Mouse (Mus musculus) small intestine, adult 2 months (tissue): ENCODE results near the gene Spata17. TPM values are rescaled to one million over a fixed set of nuclear protein-coding genes. Genes with fewer than 3 reads are reported as not detected.

Source experiments
- H3K27ac ChIP-seq: fragments of 200-500 bp; 2 replicates; pipeline ENCODE4 v1.5.1; 2012; ENCODE audit warnings: low read depth, low read length, control low read depth, inconsistent platforms; ENCODE audit not compliant: insufficient read depth
- H3K27me3 ChIP-seq: fragments of 200-500 bp; 2 replicates; pipeline ENCODE4 v1.6.1; 2012; ENCODE audit warnings: mild to moderate bottlenecking, moderate library complexity, low read length, inconsistent platforms; ENCODE audit not compliant: control insufficient read depth, insufficient read depth
- H3K36me3 ChIP-seq: fragments of 200-500 bp; 2 replicates; pipeline ENCODE4 v1.6.1; 2012; ENCODE audit warnings: mild to moderate bottlenecking, low read length, control low read depth, inconsistent platforms; ENCODE audit not compliant: control insufficient read depth, insufficient read depth
- H3K4me1 ChIP-seq: fragments of 200-500 bp; 2 replicates; pipeline ENCODE4 v1.6.1; 2012; ENCODE audit warnings: low read length, inconsistent platforms, mixed read lengths; ENCODE audit not compliant: control insufficient read depth, insufficient read depth, insufficient read length
- H3K4me3 ChIP-seq: fragments of 200-500 bp; 2 replicates; pipeline ENCODE4 v1.5.1; 2012; ENCODE audit warnings: low read depth, mild to moderate bottlenecking, control low read depth, inconsistent platforms, low read length, moderate library complexity
- CTCF ChIP-seq: fragments of 200-500 bp; IDR thresholded peaks from 2 replicates; pipeline ENCODE4 v1.5.1; 2012; ENCODE audit warnings: low read depth, mild to moderate bottlenecking, control low read depth, inconsistent platforms, low read length, moderate library complexity, mixed read lengths; ENCODE audit not compliant: insufficient replicate concordance, insufficient read length; ENCODE audit errors: extremely low read depth
- POLR2A ChIP-seq: fragments of 200-500 bp; IDR thresholded peaks from 2 replicates; pipeline ENCODE4 v1.6.1; 2012; ENCODE audit warnings: low read depth, mild to moderate bottlenecking, control low read depth, inconsistent platforms, low read length, moderate library complexity
- WGBS: fragments of 180-500 bp; shearing (Covaris S2); methylation state at CpG from one replicate; pipeline ENCODE4 v1.1.7; 2018; 5-methylcytosine and 5-hydroxymethylcytosine counted together
- polyA plus RNA-seq: library from polyadenylated mRNA; depleted of rRNA; stranded (reverse); fragments of >200 nt; gene quantifications from 2 replicates; pipeline ENCODE4 v1.2.3, GENCODE M21; 2012

Spata17 gene
- polyA plus RNA-seq, 1 experiment: not detected

- H3K27ac ChIP-seq: no peak overlapping the region
- WGBS: 70% methylated on average over 9 of the region's 9 CpGs
- H3K4me1 ChIP-seq: no peaks in the 10 kb centered on the region
- no peak overlapping the region for H3K4me3 ChIP-seq
- no peaks in the 10 kb centered on the region for H3K36me3 ChIP-seq
- no peak for TF ChIP-seq POLR2A
- no peak for TF ChIP-seq CTCF
- no peaks in the 10 kb centered on the region for H3K27me3 ChIP-seq
These were observed 137.9 kb downstream of the Spata17 start for GRCm38 (mm10) chr1:187077352-187077751.

DNA sequence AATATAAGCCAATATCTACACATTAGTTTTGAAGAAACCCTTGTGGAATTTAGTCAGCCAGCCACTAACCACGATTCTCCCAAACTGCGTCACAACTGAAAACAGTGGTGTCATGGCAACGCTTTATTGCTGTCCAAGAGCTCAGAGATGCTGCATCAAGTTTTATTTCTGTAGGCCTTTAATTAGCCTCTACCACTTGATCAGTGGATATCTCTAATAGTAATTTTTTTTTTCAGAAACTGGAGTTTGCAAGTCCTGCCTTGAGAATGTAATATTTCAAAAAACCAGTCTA lies 138.3 kb downstream of the Spata17 start:
- no peak for TF ChIP-seq POLR2A
- TF ChIP-seq CTCF: no peak
- no peaks in the 10 kb centered on the region for H3K4me1 ChIP-seq
- H3K4me3 ChIP-seq: no peak overlapping the region
- WGBS: 73% methylated on average over 3 of the region's 3 CpGs
- no peaks in the 10 kb centered on the region for H3K27me3 ChIP-seq
- no peak overlapping the region for H3K27ac ChIP-seq
- no peaks in the 10 kb centered on the region for H3K36me3 ChIP-seq

- no peak for TF ChIP-seq POLR2A
- no peak for TF ChIP-seq CTCF
- Histone ChIP-seq H3K4me1 (no peaks in the 10 kb centered on the region), H3K4me3 (no peak overlapping the region), H3K27ac (no peak overlapping the region), H3K36me3 (no peaks in the 10 kb centered on the region), H3K27me3 (no peaks in the 10 kb centered on the region)
- WGBS: 84% methylated on average over 3 of the region's 3 CpGs
These were observed 138.8 kb downstream of the Spata17 start for GRCm38 (mm10) chr1:187076198-187077042.

DNA sequence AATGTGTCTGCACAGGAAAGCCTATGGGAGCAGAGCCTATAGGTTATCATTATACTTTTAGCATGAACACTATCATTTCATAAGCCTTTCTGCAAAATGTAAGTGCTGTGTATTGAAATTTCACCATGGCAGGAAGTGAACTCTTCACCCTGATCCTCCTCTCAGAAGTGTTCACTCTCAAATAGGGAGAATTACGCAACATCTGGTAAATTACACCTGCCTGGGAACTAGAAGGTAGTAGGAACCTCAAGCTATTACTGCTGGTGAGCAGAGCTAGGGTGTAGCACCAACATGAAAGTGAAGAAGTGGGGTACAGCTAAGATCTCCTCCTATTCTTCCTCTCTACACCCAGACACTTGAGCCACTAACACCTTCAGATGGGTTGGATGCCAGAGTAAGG lies 155.4 kb downstream of the Spata17 start:
- no peak for TF ChIP-seq CTCF
- TF ChIP-seq POLR2A: no peak
- H3K4me1 ChIP-seq: no peaks in the 10 kb centered on the region
- H3K4me3 ChIP-seq: no peak overlapping the region
- no peak overlapping the region for H3K27ac ChIP-seq
- H3K36me3 ChIP-seq: no peaks in the 10 kb centered on the region
- 54% methylated on average over 1 of the region's 1 CpGs for WGBS
- H3K27me3 ChIP-seq: no peaks in the 10 kb centered on the region

- no peak for TF ChIP-seq POLR2A
- no peak for TF ChIP-seq CTCF
- no peak overlapping the region for H3K27ac ChIP-seq
- no peaks in the 10 kb centered on the region for H3K36me3 ChIP-seq
- no peaks in the 10 kb centered on the region for H3K27me3 ChIP-seq
- H3K4me3 ChIP-seq: no peak overlapping the region
- WGBS: 77% methylated on average over 2 of the region's 2 CpGs
- H3K4me1 ChIP-seq: no peaks in the 10 kb centered on the region
These were observed 160.9 kb downstream of the Spata17 start for GRCm38 (mm10) chr1:187054333-187054732.

DNA sequence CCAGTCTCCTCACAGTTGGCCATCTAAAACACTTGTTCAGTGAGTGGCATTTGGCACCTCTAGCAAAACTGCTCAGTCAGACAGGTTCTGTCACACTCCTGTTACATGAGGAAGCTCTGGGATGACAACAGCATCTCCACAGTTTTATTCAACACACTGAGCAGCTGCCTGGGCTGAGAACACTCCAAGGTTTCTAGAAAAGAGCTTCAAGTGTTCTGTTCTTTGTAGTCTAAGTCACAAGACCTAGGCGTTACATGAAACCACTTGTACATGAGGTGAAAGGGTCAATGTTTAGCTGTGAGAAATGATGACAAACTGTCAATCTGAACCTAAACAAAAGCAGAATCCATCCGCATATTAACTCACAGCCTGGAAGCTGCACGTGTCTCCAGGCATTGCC lies 161.4 kb downstream of the Spata17 start:
- H3K27me3 ChIP-seq: no peaks in the 10 kb centered on the region
- H3K27ac ChIP-seq: no peak overlapping the region
- no peak overlapping the region for H3K4me3 ChIP-seq
- no peaks in the 10 kb centered on the region for H3K4me1 ChIP-seq
- WGBS: 88% methylated on average over 3 of the region's 3 CpGs
- TF ChIP-seq CTCF (no peak), POLR2A (no peak)
- no peaks in the 10 kb centered on the region for H3K36me3 ChIP-seq

GRCm38 (mm10) chr1:187052532-187052931 lies 162.7 kb downstream of the Spata17 start:
- no peaks in the 10 kb centered on the region for H3K27me3 ChIP-seq
- H3K4me1 ChIP-seq: no peaks in the 10 kb centered on the region
- TF ChIP-seq POLR2A: no peak
- TF ChIP-seq CTCF: no peak
- H3K27ac ChIP-seq: no peak overlapping the region
- H3K4me3 ChIP-seq: no peak overlapping the region
- whole genome bisulfite sequencing: 75% methylated on average over 5 of the region's 5 CpGs
- H3K36me3 ChIP-seq: no peaks in the 10 kb centered on the region
